Mouse (Mus musculus): ENCODE data around the gene Prepl. TPM values are rescaled to one million over a fixed set of nuclear protein-coding genes. Genes with fewer than 3 reads are reported as not detected.

Gene Prepl
- total and polyA plus RNA-seq, 2 experiments from 2014 or later = 30.1 to 40.8 TPM

DNA sequence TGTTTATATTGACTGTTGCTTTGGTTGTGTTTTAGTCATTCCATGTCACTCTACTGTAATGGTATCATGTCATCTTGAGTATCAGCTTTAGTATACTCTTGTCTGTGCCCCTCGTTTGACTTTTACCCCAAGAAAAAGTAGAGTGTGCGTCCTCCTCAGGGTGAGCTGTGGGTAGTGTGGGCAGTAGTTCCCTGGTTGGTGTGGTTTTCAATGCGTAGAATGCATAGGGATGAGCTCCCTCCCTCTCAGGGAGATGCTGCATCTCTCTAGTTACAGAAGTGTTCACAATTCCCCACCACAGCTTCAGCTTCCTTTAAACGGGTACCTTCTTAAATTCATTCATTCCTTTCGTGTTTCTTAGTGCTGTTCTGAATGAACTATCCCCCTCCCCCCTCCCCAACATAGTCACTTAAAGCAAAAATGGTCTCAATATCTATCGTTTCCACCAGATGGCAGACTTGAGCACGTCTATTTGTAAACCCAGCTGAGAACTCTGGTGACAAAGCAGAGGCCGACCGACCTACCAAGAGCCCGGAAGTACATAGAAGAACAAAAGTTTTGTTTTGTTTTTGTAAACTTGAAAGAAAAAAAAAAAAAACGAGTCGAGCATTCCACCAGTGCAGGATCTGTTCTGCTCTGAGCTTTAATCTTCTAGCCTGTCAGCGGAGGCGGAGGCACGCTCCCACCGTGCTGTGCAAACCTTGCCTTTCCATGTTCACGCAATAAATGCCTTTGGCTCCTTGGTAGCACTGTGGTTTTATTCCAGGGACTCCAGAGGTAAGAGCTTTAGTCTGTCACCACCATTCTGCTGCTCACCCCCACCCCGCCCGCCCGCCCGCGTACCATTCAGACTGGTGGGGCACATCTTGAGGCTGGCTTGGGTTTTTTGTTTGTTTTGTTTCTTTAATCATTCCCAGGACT lies 66.5 kb downstream of the Prepl start:
- ATAC-seq (ENCODE audit: insufficient read depth, low read depth) (peak; percentile 57), DNase-seq (ENCODE audit: low spot score) (peak; percentile 65)
- Histone ChIP-seq H3K27ac (ENCODE audit: low read depth) (no peak overlapping the region), H3K36me3 (replicated peaks; ENCODE audit: control insufficient read depth, insufficient read depth, low read length) (0 out of 2 replicates have a peak, but pooled peaks cover 3% of the 10 kb centered on the region), H3K4me3 (ENCODE audit: low read depth, low read length) (no peak overlapping the region), H3K27me3 (ENCODE audit: control insufficient read depth, insufficient read depth, low read length) (no peaks in the 10 kb centered on the region), H3K4me1 (ENCODE audit: control insufficient read depth, insufficient read depth) (no peaks in the 10 kb centered on the region), H3K4me2 (ENCODE audit: low read depth, low read length) (peak overlapping the region; percentile 21; the same call in 1 of the 2 replicates), H3K9ac (replicated peaks; ENCODE audit: low read depth, low read length) (no peak overlapping the region), H3K9me3 (replicated peaks; ENCODE audit: control insufficient read depth, low read length) (no peaks in the 10 kb centered on the region)
- peak; percentile 59 for TF ChIP-seq CTCF (IDR thresholded peaks at IDR 0.05; ENCODE audit: low read depth)
- no peak for TF ChIP-seq EP300 (IDR thresholded peaks at IDR 0.05; ENCODE audit: low read depth)
- WGBS = 56% methylated on average over 22 of the region's 22 CpGs

GRCm38 (mm10) chr17:85020343-85020742 lies 69.7 kb downstream of the Prepl start:
- ATAC-seq (ENCODE audit: insufficient read depth, low read depth) (no peak), DNase-seq (ENCODE audit: low spot score) (no peak)
- TF ChIP-seq EP300 (IDR thresholded peaks at IDR 0.05; ENCODE audit: low read depth) (no peak), CTCF (IDR thresholded peaks at IDR 0.05; ENCODE audit: low read depth) (no peak)
- H3K9ac ChIP-seq (replicated peaks; ENCODE audit: low read depth, low read length) = no peak overlapping the region
- no peak overlapping the region for H3K27ac ChIP-seq (ENCODE audit: low read depth)
- WGBS = 86% methylated on average over 3 of the region's 3 CpGs
- H3K4me2 ChIP-seq (ENCODE audit: low read depth, low read length) = no peak overlapping the region
- 0 out of 2 replicates have a peak, but pooled peaks cover 8% of the 10 kb centered on the region for H3K36me3 ChIP-seq (replicated peaks; ENCODE audit: control insufficient read depth, insufficient read depth, low read length)
- H3K9me3 ChIP-seq (replicated peaks; ENCODE audit: control insufficient read depth, low read length) = no peaks in the 10 kb centered on the region
- H3K4me3 ChIP-seq (ENCODE audit: low read depth, low read length) = no peak overlapping the region
- no peaks in the 10 kb centered on the region for H3K27me3 ChIP-seq (ENCODE audit: control insufficient read depth, insufficient read depth, low read length)
- H3K4me1 ChIP-seq (ENCODE audit: control insufficient read depth, insufficient read depth) = no peaks in the 10 kb centered on the region

DNA sequence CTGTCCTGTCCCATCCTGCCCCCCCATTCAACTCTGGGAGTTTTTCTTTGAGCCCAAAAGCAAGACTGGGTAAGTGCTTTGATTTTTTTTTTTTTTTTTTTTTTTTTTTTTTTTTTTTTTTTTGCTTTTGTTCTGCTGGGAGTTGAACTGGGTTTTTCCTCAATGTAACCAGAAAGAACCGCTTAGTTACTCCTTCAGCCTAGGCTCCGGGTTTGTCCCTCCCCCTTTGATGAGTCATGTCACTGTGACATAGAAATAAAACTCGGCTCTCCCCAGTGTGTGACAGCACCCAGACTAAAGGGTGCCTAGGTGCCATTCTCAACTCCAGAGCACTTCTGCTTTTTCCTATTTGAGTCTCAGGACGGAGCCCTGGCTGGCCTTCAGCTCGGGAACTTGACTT lies 71.2 kb downstream of the Prepl start:
- ATAC-seq (ENCODE audit: insufficient read depth, low read depth) (no peak), DNase-seq (ENCODE audit: low spot score) (no peak)
- TF ChIP-seq CTCF (IDR thresholded peaks at IDR 0.05; ENCODE audit: low read depth) = no peak
- no peak for TF ChIP-seq EP300 (IDR thresholded peaks at IDR 0.05; ENCODE audit: low read depth)
- H3K36me3 ChIP-seq (replicated peaks; ENCODE audit: control insufficient read depth, insufficient read depth, low read length) = 0 out of 2 replicates have a peak, but pooled peaks cover 4% of the 10 kb centered on the region
- WGBS = 55% methylated on average over 5 of the region's 5 CpGs
- H3K27ac ChIP-seq (ENCODE audit: low read depth) = no peak overlapping the region
- H3K9me3 ChIP-seq (replicated peaks; ENCODE audit: control insufficient read depth, low read length) = no peaks in the 10 kb centered on the region
- H3K9ac ChIP-seq (replicated peaks; ENCODE audit: low read depth, low read length) = no peak overlapping the region
- no peak overlapping the region for H3K4me3 ChIP-seq (ENCODE audit: low read depth, low read length)
- no peak overlapping the region for H3K4me2 ChIP-seq (ENCODE audit: low read depth, low read length)
- no peaks in the 10 kb centered on the region for H3K27me3 ChIP-seq (ENCODE audit: control insufficient read depth, insufficient read depth, low read length)
- H3K4me1 ChIP-seq (ENCODE audit: control insufficient read depth, insufficient read depth) = no peaks in the 10 kb centered on the region

DNA sequence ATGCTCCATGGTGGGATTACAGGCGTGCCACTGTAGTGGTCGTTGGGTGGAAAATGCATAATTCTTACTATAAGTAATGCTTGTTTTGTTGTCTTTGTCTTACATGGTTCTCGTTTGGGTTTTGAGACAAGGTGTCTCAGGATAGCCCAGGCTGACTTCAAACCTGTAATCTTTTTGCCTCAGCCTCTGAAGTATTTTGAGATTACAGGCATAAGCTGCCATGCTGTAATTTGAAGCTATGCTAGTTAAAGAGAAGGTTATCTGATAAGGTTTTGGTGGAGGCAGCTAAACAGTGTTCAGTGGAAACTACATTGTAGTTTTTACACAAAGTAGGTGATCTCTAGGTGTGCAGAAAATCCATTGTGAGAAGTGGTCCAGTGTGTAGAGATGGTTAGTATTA lies 71.7 kb downstream of the Prepl start:
- Histone ChIP-seq H3K36me3 (replicated peaks; ENCODE audit: control insufficient read depth, insufficient read depth, low read length) (peaks cover 8% of the 10 kb centered on the region), H3K9ac (replicated peaks; ENCODE audit: low read depth, low read length) (no peak overlapping the region), H3K27ac (ENCODE audit: low read depth) (no peak overlapping the region), H3K9me3 (replicated peaks; ENCODE audit: control insufficient read depth, low read length) (no peaks in the 10 kb centered on the region), H3K4me2 (ENCODE audit: low read depth, low read length) (no peak overlapping the region), H3K27me3 (ENCODE audit: control insufficient read depth, insufficient read depth, low read length) (no peaks in the 10 kb centered on the region), H3K4me1 (ENCODE audit: control insufficient read depth, insufficient read depth) (no peaks in the 10 kb centered on the region), H3K4me3 (ENCODE audit: low read depth, low read length) (no peak overlapping the region)
- ATAC-seq (ENCODE audit: insufficient read depth, low read depth) (no peak; the same call in 1 of the 2 replicates), DNase-seq (ENCODE audit: low spot score) (no peak)
- TF ChIP-seq CTCF (IDR thresholded peaks at IDR 0.05; ENCODE audit: low read depth) = no peak
- TF ChIP-seq EP300 (IDR thresholded peaks at IDR 0.05; ENCODE audit: low read depth) = no peak
- 87% methylated on average over 3 of the region's 3 CpGs for WGBS

DNA sequence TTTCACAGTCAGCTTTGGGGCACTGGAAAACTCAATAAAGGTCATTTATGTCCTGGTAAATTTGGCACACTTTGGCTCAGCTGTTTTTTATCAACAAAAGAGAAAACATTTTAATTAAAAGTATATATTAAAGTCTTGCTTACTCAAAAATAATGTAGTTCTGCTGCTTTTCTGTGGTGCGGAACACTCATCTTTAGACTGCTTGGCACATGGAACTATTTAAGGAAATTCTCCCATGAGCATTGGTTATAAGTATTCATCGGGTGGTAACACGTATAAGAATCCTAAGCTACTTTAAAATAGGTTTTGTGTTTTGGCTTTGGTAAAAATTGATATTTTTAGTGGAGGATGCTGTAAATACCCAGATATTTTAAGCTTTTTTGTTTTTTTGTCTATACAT lies 75.4 kb downstream of the Prepl start:
- H3K27me3 ChIP-seq (ENCODE audit: control insufficient read depth, insufficient read depth, low read length) = no peaks in the 10 kb centered on the region
- no peak overlapping the region for H3K27ac ChIP-seq (ENCODE audit: low read depth)
- H3K36me3 ChIP-seq (replicated peaks; ENCODE audit: control insufficient read depth, insufficient read depth, low read length) = peaks cover 27% of the 10 kb centered on the region
- H3K4me2 ChIP-seq (ENCODE audit: low read depth, low read length) = no peak overlapping the region
- WGBS = 94% methylated on average over 3 of the region's 3 CpGs
- DNase-seq (ENCODE audit: low spot score) (no peak), ATAC-seq (ENCODE audit: insufficient read depth, low read depth) (no peak)
- no peak overlapping the region for H3K4me3 ChIP-seq (ENCODE audit: low read depth, low read length)
- H3K9me3 ChIP-seq (replicated peaks; ENCODE audit: control insufficient read depth, low read length) = no peaks in the 10 kb centered on the region
- H3K9ac ChIP-seq (replicated peaks; ENCODE audit: low read depth, low read length) = no peak overlapping the region
- TF ChIP-seq EP300 (IDR thresholded peaks at IDR 0.05; ENCODE audit: low read depth) (no peak), CTCF (IDR thresholded peaks at IDR 0.05; ENCODE audit: low read depth) (no peak)
- H3K4me1 ChIP-seq (ENCODE audit: control insufficient read depth, insufficient read depth) = no peaks in the 10 kb centered on the region
